Mouse (Mus musculus): ENCODE measurements around the gene Mb21d2. TPM values are rescaled to one million over a fixed set of nuclear protein-coding genes. Genes with fewer than 3 reads are reported as not detected.

Mb21d2 gene
- polyA plus RNA-seq, 1 experiment: 7.6 TPM

- no peak overlapping the region for H3K4me3 ChIP-seq (ENCODE audit: insufficient read depth, low read length)
- TF ChIP-seq CTCF (IDR thresholded peaks at IDR 0.05; ENCODE audit: borderline replicate concordance, insufficient read depth, low read length): no peak
- no peak for TF ChIP-seq POLR2A (IDR thresholded peaks at IDR 0.05; ENCODE audit: low read depth, low read length)
- H3K27ac ChIP-seq (ENCODE audit: insufficient read depth, low read length): no peak overlapping the region
- H3K4me1 ChIP-seq (ENCODE audit: control insufficient read depth, insufficient read depth, low read length): 0 out of 2 replicates have a peak, but pooled peaks cover 2% of the 10 kb centered on the region
Measured at GRCm38 (mm10) chr16:28846123-28846522, 83.3 kb downstream of the Mb21d2 start.

GRCm38 (mm10) chr16:28845336-28845735, 84.1 kb downstream of the Mb21d2 start:
- TF ChIP-seq POLR2A (IDR thresholded peaks at IDR 0.05; ENCODE audit: low read depth, low read length) (no peak), CTCF (IDR thresholded peaks at IDR 0.05; ENCODE audit: borderline replicate concordance, insufficient read depth, low read length) (no peak)
- 0 out of 2 replicates have a peak, but pooled peaks cover 4% of the 10 kb centered on the region for H3K4me1 ChIP-seq (ENCODE audit: control insufficient read depth, insufficient read depth, low read length)
- no peak overlapping the region for H3K27ac ChIP-seq (ENCODE audit: insufficient read depth, low read length)
- H3K4me3 ChIP-seq (ENCODE audit: insufficient read depth, low read length): no peak overlapping the region

- Histone ChIP-seq H3K4me3 (ENCODE audit: insufficient read depth, low read length) (no peak overlapping the region), H3K27ac (ENCODE audit: insufficient read depth, low read length) (no peak overlapping the region), H3K4me1 (ENCODE audit: control insufficient read depth, insufficient read depth, low read length) (peaks cover 12% of the 10 kb centered on the region; the same call in 1 of the 2 replicates)
- TF ChIP-seq POLR2A (IDR thresholded peaks at IDR 0.05; ENCODE audit: low read depth, low read length) (no peak), CTCF (IDR thresholded peaks at IDR 0.05; ENCODE audit: borderline replicate concordance, insufficient read depth, low read length) (no peak)
Measured at GRCm38 (mm10) chr16:28841102-28841501, 88.4 kb downstream of the Mb21d2 start.

- TF ChIP-seq CTCF (IDR thresholded peaks at IDR 0.05; ENCODE audit: borderline replicate concordance, insufficient read depth, low read length) (no peak), POLR2A (IDR thresholded peaks at IDR 0.05; ENCODE audit: low read depth, low read length) (no peak)
- peaks cover 12% of the 10 kb centered on the region; the same call in 1 of the 2 replicates for H3K4me1 ChIP-seq (ENCODE audit: control insufficient read depth, insufficient read depth, low read length)
- no peak overlapping the region for H3K27ac ChIP-seq (ENCODE audit: insufficient read depth, low read length)
- H3K4me3 ChIP-seq (ENCODE audit: insufficient read depth, low read length): no peak overlapping the region
Measured at GRCm38 (mm10) chr16:28840075-28840974, 89.1 kb downstream of the Mb21d2 start.

- no peak for TF ChIP-seq CTCF (IDR thresholded peaks at IDR 0.05; ENCODE audit: borderline replicate concordance, insufficient read depth, low read length)
- no peak for TF ChIP-seq POLR2A (IDR thresholded peaks at IDR 0.05; ENCODE audit: low read depth, low read length)
- Histone ChIP-seq H3K4me3 (ENCODE audit: insufficient read depth, low read length) (no peak overlapping the region), H3K27ac (ENCODE audit: insufficient read depth, low read length) (no peak overlapping the region), H3K4me1 (ENCODE audit: control insufficient read depth, insufficient read depth, low read length) (peaks cover 12% of the 10 kb centered on the region; the same call in 1 of the 2 replicates)
Measured at GRCm38 (mm10) chr16:28839575-28839974, 89.9 kb downstream of the Mb21d2 start.

- TF ChIP-seq POLR2A (IDR thresholded peaks at IDR 0.05; ENCODE audit: low read depth, low read length) (no peak), CTCF (IDR thresholded peaks at IDR 0.05; ENCODE audit: borderline replicate concordance, insufficient read depth, low read length) (peak; percentile 74; the same call in 1 of the 2 replicates)
- peaks cover 12% of the 10 kb centered on the region; the same call in 1 of the 2 replicates for H3K4me1 ChIP-seq (ENCODE audit: control insufficient read depth, insufficient read depth, low read length)
- H3K4me3 ChIP-seq (ENCODE audit: insufficient read depth, low read length): no peak overlapping the region
- no peak overlapping the region for H3K27ac ChIP-seq (ENCODE audit: insufficient read depth, low read length)
Measured at GRCm38 (mm10) chr16:28838016-28838415, 91.5 kb downstream of the Mb21d2 start.

- no peak overlapping the region for H3K27ac ChIP-seq (ENCODE audit: insufficient read depth, low read length)
- TF ChIP-seq CTCF (IDR thresholded peaks at IDR 0.05; ENCODE audit: borderline replicate concordance, insufficient read depth, low read length): no peak
- H3K4me1 ChIP-seq (ENCODE audit: control insufficient read depth, insufficient read depth, low read length): no peaks in the 10 kb centered on the region
- no peak overlapping the region for H3K4me3 ChIP-seq (ENCODE audit: insufficient read depth, low read length)
Measured at GRCm38 (mm10) chr16:28832085-28832635, 97.3 kb downstream of the Mb21d2 start.

GRCm38 (mm10) chr16:28829263-28829955, 100.1 kb downstream of the Mb21d2 start:
- Histone ChIP-seq H3K4me3 (ENCODE audit: insufficient read depth, low read length) (no peak overlapping the region), H3K4me1 (ENCODE audit: control insufficient read depth, insufficient read depth, low read length) (no peaks in the 10 kb centered on the region), H3K27ac (ENCODE audit: insufficient read depth, low read length) (no peak overlapping the region)
- TF ChIP-seq POLR2A (IDR thresholded peaks at IDR 0.05; ENCODE audit: low read depth, low read length) (no peak), CTCF (IDR thresholded peaks at IDR 0.05; ENCODE audit: borderline replicate concordance, insufficient read depth, low read length) (no peak)

- Histone ChIP-seq H3K4me1 (ENCODE audit: control insufficient read depth, insufficient read depth, low read length) (no peaks in the 10 kb centered on the region), H3K27ac (ENCODE audit: insufficient read depth, low read length) (no peak overlapping the region), H3K4me3 (ENCODE audit: insufficient read depth, low read length) (no peak overlapping the region)
- no peak for TF ChIP-seq POLR2A (IDR thresholded peaks at IDR 0.05; ENCODE audit: low read depth, low read length)
Measured at GRCm38 (mm10) chr16:28824781-28825180, 104.7 kb downstream of the Mb21d2 start.
